Mouse (Mus musculus): ENCODE data around the gene Sgcb. TPM values are rescaled to one million over a fixed set of nuclear protein-coding genes. Genes with fewer than 3 reads are reported as not detected.
A peak's percentile ranks its signal among the peaks of the same experiment; 100 is the strongest.

Sgcb gene
- total RNA-seq (2015) (9.5 TPM in 2 replicates), total RNA-seq (2017) (4.5 and 4.6 TPM in 2 replicates)

DNA sequence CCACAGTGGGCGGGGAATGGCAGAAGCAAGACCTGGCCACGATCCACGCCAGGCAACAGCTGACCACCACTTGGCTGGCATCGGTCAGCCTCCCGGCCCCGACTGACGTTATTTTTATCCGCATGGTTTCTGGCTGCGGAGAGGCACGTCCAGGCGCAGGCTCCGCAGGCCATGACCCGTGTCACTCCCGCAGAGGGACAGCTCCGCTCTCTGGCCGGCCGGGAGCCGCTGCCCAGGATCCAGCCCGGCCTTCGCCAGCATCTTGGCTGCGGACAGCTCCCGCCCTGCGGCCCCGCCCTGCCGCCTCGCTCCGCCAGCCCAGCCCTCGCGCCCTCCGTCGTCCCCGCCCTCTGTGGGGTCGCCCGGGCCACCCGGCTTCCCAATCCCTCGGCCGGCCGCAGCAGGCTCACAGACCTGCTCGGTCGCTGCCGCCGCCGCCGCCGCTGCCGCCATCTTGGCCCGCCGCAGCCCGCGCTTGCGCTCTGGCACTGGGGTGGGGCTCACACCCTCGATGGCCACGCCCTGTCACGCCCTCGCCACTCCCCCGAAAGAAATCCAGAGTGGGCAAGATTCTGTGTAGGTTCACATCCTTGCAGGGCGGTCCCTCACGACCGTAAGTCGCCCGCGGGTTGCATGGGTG lies at the start of gene Sgcb:
Gene Sgcb (minus strand): TSS at position 530 of the 640 bp plus-strand sequence.
- peak; percentile 74 for ATAC-seq (ENCODE audit: poor library complexity, severe bottlenecking)

- ATAC-seq (ENCODE audit: poor library complexity, severe bottlenecking) = no peak
Observed at GRCm38 (mm10) chr5:73694254-73695015, 46.8 kb upstream of the Sgcb start.

DNA sequence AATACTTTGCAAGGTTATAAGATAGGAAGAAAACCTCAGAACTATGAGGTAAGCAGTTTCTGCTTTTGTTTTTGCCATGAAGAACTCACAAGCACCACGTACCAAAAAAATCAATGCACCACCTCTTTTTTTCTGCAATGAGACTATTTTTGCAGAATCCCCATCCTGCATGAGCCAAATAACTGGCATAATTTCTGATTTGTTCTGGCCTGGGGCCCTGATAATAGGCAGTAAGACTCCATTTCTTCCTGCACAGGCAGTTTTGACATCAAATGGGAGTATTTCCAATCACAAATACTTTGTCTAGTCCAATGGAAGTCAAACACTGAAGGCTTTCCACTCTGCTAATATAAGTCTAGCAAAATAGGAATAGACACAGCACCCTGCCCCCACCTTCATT lies 46.2 kb upstream of the Sgcb start:
- ATAC-seq (ENCODE audit: poor library complexity, severe bottlenecking) = no peak

DNA sequence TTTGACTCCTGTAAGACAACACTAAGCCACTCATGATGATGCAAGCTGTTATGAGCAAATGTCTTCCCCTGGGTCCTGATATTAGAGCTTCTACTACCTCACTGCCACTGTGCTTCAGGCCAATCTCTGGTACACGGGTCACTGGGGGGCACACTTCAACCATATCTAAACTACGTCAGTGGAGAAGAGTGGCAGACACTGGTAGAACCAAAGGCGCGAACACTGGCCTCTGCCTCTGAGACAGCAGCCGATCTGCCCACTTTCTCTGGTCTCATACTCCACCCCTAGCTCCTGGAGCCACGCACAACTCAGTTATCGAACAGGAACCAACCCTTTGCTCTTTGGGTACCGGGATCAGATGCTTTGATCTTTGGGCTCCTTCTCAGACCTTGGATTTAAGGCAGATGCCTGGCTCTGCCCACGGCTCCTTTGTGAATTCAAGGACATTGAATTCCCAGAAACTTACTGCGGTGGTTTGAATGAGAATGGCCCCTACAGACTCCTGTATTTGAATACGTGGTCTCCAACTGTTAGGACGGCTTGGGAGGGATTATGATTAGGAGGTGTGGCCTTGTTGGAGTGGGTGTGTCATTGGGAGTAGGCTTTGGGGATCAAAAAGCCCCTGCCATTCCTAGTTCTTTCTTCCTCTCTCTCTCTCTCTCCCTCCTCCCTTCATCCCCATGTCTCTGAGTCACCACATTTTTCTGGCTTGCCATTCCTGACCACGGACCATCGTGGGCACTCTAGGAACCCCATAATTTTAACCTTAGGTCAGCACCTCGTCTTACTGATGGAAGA lies 44.3 kb upstream of the Sgcb start:
- ATAC-seq (ENCODE audit: poor library complexity, severe bottlenecking) = no peak

- no peak for ATAC-seq (ENCODE audit: poor library complexity, severe bottlenecking)
Observed at GRCm38 (mm10) chr5:73690146-73690545, 42.6 kb upstream of the Sgcb start.

DNA sequence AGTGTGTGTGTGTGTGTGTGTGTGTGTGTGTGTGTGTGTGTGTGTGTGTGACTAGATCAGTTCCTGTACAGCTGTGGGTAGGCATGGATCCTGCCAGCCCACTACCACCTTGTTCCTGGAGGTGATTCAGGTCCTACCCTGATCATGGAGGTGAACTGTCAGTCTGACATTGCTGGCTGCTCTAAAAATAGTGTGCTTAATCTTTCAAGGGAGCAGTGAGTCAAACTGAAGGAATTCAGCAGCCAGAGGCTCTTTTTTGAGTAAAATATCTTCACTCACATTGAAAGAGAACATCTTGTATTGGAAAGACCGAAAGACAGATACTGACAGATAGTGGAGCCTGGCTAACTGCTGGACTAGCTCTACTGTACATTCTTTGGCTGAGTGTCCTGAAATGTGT lies 41.0 kb upstream of the Sgcb start:
- ATAC-seq (ENCODE audit: poor library complexity, severe bottlenecking) = no peak

DNA sequence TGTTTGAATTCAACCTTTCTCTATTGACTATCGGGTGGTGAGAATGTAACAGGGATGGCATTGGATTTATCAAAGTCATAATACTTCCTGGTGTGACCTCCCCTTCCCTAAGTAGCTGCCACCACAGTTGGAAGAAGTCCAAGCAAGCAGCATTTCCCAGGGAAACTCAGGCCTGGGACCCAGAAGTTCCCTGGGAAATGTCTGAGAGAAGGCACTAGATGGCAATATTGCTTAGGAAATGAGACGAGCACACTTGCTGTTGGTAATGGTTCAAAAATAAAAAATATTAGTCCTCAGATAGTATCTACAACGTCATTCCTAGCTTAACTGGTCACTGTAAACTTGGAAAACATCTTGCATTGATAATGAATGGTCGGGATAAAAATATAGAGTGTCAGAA lies 38.6 kb upstream of the Sgcb start:
- ATAC-seq (ENCODE audit: poor library complexity, severe bottlenecking) = no peak

DNA sequence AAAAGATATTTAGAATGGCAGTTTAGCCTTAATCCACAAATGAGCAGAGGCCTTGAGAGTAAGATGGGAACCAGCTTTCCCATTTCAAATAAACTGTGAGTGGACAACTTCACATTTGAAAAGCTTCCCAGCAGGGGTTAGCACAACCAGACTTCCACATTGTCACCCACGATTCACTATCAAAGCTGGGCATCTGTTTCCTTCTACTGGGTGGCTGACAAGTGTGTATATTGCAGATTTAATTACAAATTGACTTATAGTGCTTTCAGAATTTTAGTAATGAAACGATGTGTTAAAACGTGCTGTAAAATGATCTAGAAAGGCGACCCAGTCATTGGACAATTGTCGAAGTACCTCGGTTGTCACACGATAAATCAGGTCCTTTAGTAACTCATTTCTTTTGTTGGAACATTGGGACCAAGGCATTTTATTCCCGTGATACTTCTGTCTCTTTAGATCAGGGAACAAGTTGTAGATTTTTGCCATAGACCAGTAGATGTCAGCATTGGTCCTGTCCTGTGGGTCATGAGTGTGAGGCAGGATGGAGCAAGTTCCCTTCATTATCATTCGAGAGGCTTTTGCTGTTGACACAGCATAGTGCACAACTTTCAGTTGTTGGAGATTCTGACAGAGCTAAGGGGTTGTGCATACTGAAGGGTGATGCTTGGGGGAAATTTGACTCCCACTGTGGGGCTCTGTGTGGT lies 36.3 kb upstream of the Sgcb start:
- no peak for ATAC-seq (ENCODE audit: poor library complexity, severe bottlenecking)

GRCm38 (mm10) chr5:73683221-73683620 lies 35.6 kb upstream of the Sgcb start:
- ATAC-seq (ENCODE audit: poor library complexity, severe bottlenecking) = no peak

DNA sequence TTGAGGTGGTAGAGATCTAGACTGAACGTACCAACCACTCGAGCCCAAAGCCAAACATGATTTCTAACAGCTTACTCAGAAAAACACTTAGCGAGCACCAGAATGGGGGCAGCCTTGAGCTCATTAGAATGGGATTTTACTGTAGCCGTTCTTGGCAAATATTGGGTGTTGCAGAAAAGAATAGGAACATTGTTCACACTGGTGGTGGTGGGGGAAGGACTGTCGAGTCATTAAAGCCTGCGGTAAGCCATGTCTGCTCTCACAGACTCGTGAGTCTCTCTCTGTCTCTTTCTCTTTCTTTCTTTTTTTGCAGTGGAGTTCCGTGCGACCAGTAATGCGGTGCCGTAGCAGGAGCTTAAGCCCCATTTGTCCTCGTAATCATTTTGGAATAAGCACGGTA lies 29.0 kb upstream of the Sgcb start:
- no peak for ATAC-seq (ENCODE audit: poor library complexity, severe bottlenecking)

DNA sequence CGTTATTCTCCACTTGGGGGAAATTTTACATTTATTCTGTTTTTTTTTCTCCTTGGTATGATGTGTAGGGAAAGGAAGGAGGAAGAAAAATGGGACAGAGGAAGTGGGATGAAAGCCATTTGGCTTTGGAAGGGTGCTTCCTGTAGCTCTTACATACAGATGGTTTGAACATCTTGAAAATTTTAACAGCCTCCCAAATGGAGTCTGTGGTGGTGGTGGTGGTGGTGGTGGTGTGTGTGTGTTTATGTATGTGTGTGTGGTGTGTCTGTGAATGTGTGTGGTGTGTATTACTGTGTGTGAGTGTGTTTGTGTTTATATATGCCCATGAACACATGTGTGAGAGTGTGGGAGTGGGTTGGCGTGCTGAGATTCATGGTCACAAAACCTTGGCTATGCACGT lies 28.0 kb upstream of the Sgcb start:
- ATAC-seq (ENCODE audit: poor library complexity, severe bottlenecking) = no peak

GRCm38 (mm10) chr5:73669386-73669785 lies 21.8 kb upstream of the Sgcb start:
- ATAC-seq (ENCODE audit: poor library complexity, severe bottlenecking) = no peak

DNA sequence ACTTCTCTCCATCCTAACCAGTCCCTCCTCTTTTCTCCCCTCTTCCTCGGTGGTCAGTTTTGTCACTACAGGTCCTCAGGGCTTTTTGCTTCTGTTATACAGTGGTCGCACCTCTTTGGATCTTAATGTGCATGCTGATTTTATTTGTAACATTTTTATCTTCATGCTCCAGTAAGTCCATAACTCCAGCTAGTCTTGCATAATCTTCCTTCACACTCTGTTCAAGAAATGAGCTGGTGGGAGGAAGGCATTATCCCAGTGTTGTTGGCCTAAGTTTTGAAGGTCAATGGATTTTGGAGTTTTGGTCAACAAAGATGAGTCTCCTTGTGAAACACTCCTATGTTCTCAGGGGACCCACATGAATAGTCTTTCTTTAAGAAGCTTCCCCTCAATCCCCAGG lies 20.3 kb upstream of the Sgcb start:
- ATAC-seq (ENCODE audit: poor library complexity, severe bottlenecking) = no peak

- no peak for ATAC-seq (ENCODE audit: poor library complexity, severe bottlenecking)
Observed at GRCm38 (mm10) chr5:73666695-73667094, 19.1 kb upstream of the Sgcb start.

DNA sequence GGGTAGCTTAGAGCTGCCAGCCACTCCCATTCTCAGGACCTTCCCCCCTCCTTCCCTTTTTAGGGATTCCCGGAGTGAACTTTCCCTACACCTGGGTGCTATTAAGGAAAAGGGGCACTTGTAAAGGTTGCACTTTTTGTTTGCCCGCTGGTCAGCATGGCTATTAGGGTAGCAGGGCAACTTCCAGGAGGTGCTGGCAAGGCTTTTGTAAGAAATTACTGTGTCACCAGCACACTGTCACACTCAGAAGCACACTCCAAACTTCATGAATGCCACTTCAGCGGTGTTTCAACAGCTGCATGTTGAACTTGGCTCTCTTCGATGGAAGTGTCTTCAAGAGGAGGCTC lies 4.2 kb upstream of the Sgcb start:
- no peak for ATAC-seq (ENCODE audit: poor library complexity, severe bottlenecking)

DNA sequence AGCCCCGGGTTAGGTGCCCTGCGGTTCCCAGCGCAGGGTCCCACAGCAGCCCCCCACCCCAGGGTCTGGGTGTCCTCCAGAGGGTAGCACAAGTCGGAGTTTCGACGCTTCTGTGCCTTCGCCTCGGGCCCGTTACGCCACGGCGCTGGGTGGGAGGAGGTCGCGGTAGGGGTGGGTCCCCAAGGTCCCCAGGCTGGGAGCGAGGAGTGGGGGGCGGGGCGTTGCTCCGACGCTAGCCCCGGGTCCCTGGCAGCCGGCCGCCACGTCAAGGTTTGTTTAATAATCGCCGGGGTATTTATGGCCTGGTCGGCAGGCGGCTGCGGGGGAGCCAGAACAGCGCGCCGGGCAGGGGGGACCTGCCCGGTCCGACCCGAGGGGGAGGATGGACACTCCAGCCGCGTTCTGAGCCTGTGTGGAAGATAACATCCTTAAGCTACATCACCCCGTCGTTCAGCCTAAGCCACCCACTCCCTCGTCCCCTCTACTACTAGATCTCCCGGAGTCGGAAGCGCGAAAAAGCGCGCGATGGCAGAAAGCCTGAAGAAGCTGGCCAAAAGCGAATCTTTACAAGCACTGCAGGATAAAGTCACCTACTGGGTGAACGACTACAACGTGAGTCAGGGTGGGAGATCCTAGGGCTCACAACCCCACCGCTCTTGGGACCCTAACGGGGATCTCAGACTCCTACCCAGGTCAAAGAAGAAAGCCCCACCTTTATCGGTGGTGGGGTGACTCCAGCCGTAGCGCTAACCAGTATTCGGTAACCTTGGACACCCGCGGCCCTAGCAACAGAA lies 3.7 kb upstream of the Sgcb start, which contains the start of gene Spata18:
Gene Spata18 (plus strand): TSS at position 319 of the 794 bp plus-strand sequence.
- ATAC-seq (ENCODE audit: poor library complexity, severe bottlenecking) = no peak

- ATAC-seq (ENCODE audit: poor library complexity, severe bottlenecking) = no peak
Observed at GRCm38 (mm10) chr5:73650365-73650964, 2.9 kb upstream of the Sgcb start.

DNA sequence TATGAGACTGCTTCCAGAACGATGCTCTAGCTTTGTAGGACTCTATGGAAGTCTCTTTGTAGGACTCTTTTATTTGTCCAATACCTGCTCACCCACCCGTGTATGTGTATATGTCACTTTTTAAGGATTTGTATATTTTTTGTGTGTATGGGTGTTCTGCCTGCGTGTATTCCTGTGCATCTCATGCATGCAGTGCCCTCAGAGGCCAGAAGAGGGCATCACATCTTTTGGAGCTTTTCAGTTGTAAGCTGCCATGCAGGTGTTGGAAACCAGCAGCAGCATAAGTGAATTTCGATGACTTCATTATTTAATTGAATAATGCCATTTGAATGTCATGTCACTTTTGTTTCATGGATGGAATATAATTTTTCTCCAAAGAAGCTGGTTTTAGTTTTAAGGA lies 5.5 kb downstream of the Sgcb start:
- no peak for ATAC-seq (ENCODE audit: poor library complexity, severe bottlenecking)

DNA sequence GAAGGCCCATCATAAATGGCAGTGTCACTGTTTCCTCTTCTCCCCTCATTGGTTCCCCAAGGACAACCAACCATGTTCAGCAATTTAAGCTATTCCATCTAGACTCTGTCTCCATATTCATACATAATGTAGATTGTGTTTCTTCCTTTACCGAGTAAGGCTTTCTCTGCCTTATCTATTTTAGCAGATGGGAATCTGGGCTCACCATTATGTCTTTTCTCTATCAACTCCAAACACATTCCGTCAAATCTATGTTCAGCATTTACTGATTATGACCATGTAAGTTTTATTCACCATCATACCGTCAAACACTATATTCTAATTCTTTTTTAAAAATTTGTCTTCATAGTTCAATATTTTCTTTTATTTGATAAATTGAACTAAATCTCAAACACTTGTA lies 6.5 kb downstream of the Sgcb start:
- no peak for ATAC-seq (ENCODE audit: poor library complexity, severe bottlenecking)

Data from megakaryocyte, adult 5-6 weeks (primary cell).